Mouse (Mus musculus) hindbrain, embryonic 14.5 days (tissue): ENCODE measurements around the gene Uba6. TPM values are rescaled to one million over a fixed set of nuclear protein-coding genes. Genes with fewer than 3 reads are reported as not detected.

ENCODE experiments used
- ATAC-seq: fragments of 200-750 bp; cut with Nextera tagmentation; 2 replicates; pipeline ENCODE4 v1.8.0; 2017; ENCODE audit warnings: moderate number of reproducible peaks, mild to moderate bottlenecking, moderate TSS enrichment, moderate library complexity; ENCODE audit not compliant: low FRiP score
- DNase-seq: peaks from one replicate; pipeline ENCODE4 v3.0.0-alpha.2; 2015; ENCODE audit warnings: low spot score
- H3K27ac ChIP-seq: fragments of 300-500 bp; sonication (generic); 2 replicates; pipeline ENCODE4 v1.5.1; 2014; ENCODE audit warnings: mild to moderate bottlenecking, moderate library complexity
- H3K27me3 ChIP-seq: fragments of 300-500 bp; sonication (generic); 2 replicates; pipeline ENCODE4 v1.6.1; 2014; ENCODE audit warnings: mild to moderate bottlenecking, low read length, mixed read lengths; ENCODE audit not compliant: control insufficient read depth, insufficient read depth
- H3K36me3 ChIP-seq: fragments of 300-500 bp; sonication (generic); replicated peaks from 2 replicates; pipeline ENCODE4 v1.6.1; 2014; ENCODE audit not compliant: control insufficient read depth, insufficient read depth
- H3K4me1 ChIP-seq: fragments of 300-500 bp; sonication (generic); replicated peaks from 2 replicates; pipeline ENCODE4 v1.6.1; 2014; ENCODE audit warnings: antibody characterized with exemption, low read length, mixed read lengths; ENCODE audit not compliant: control insufficient read depth, insufficient read depth
- H3K4me2 ChIP-seq: fragments of 300-500 bp; sonication (generic); replicated peaks from 2 replicates; pipeline ENCODE4 v1.6.1; 2014; ENCODE audit warnings: mild to moderate bottlenecking, moderate library complexity
- H3K4me3 ChIP-seq: fragments of 300-500 bp; sonication (generic); replicated peaks from 2 replicates; pipeline ENCODE4 v1.5.1; 2014; ENCODE audit warnings: mild to moderate bottlenecking, low read length
- H3K9ac ChIP-seq: fragments of 300-500 bp; sonication (generic); 2 replicates; pipeline ENCODE4 v1.6.1; 2014
- H3K9me3 ChIP-seq: fragments of 300-500 bp; sonication (generic); 2 replicates; pipeline ENCODE4 v1.6.1; 2016; ENCODE audit warnings: low read length; ENCODE audit not compliant: control insufficient read depth
- WGBS: fragments of 180-500 bp; shearing (Covaris S2); extraction: QIAGEN DNeasy Blood & Tissue Kit; methylation state at CpG from one replicate; pipeline ENCODE4 v1.1.7; 2014; 5-methylcytosine and 5-hydroxymethylcytosine counted together
- polyA plus RNA-seq: library from polyadenylated mRNA; unstranded; fragments of >200 nt; fragmentation: Nextera tagmentation; extraction: Ambion mirVana; gene quantifications from 2 replicates; pipeline ENCODE4 v1.2.1, GENCODE M21; 2014

Uba6 gene
- polyA plus RNA-seq, 1 experiment from 2014 or later: 18.3 TPM

- Histone ChIP-seq H3K4me3 (no peak overlapping the region), H3K9me3 (no peaks in the 10 kb centered on the region), H3K27me3 (no peaks in the 10 kb centered on the region), H3K27ac (no peak overlapping the region), H3K4me1 (no peaks in the 10 kb centered on the region), H3K36me3 (peaks cover 58% of the 10 kb centered on the region), H3K4me2 (no peak overlapping the region), H3K9ac (no peak overlapping the region)
- WGBS: 96% methylated on average over 1 of the region's 1 CpGs
- ATAC-seq (no peak), DNase-seq (no peak)
These were observed 43.9 kb downstream of the Uba6 start for GRCm38 (mm10) chr5:86128749-86129148.

GRCm38 (mm10) chr5:86118457-86119094 is 54.0 kb downstream of the Uba6 start:
- H3K4me2 ChIP-seq: no peak overlapping the region
- H3K9ac ChIP-seq: no peak overlapping the region
- no peaks in the 10 kb centered on the region for H3K9me3 ChIP-seq
- no peaks in the 10 kb centered on the region for H3K27me3 ChIP-seq
- 94% methylated on average over 9 of the region's 9 CpGs for WGBS
- H3K4me3 ChIP-seq: no peak overlapping the region
- H3K36me3 ChIP-seq: peaks cover 59% of the 10 kb centered on the region
- DNase-seq (no peak), ATAC-seq (no peak)
- H3K4me1 ChIP-seq: no peaks in the 10 kb centered on the region
- no peak overlapping the region for H3K27ac ChIP-seq

GRCm38 (mm10) chr5:86113997-86114396 is 58.6 kb downstream of the Uba6 start:
- ATAC-seq (no peak), DNase-seq (no peak)
- WGBS: 79% methylated on average over 1 of the region's 1 CpGs
- no peak overlapping the region for H3K27ac ChIP-seq
- H3K9me3 ChIP-seq: no peaks in the 10 kb centered on the region
- H3K36me3 ChIP-seq: peaks cover 58% of the 10 kb centered on the region
- no peak overlapping the region for H3K4me2 ChIP-seq
- H3K27me3 ChIP-seq: no peaks in the 10 kb centered on the region
- H3K9ac ChIP-seq: no peak overlapping the region
- H3K4me1 ChIP-seq: no peaks in the 10 kb centered on the region
- H3K4me3 ChIP-seq: no peak overlapping the region

DNA sequence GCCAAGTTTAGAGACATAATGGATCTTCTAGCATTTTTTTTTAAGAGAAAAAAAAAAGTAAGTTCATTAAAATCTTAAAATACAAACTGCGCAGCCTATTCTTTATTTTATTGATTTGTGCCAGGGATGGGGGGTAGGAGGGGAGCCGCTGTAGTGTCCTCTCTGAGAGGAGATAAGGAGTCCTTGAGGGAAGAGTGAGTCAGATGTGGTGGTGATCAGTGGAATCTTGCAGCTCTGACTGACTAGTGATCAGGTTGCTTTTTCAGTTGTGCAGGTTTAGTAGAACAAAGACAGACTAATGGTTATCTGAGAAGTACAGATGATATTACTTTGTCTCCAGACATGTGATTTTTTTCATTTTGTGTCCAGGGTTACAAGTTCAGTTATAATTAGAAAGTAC is 59.6 kb downstream of the Uba6 start:
- Histone ChIP-seq H3K36me3 (peaks cover 51% of the 10 kb centered on the region), H3K27me3 (no peaks in the 10 kb centered on the region), H3K27ac (no peak overlapping the region), H3K9me3 (no peaks in the 10 kb centered on the region), H3K4me2 (no peak overlapping the region), H3K9ac (no peak overlapping the region), H3K4me1 (no peaks in the 10 kb centered on the region), H3K4me3 (no peak overlapping the region)
- 94% methylated on average over 2 of the region's 2 CpGs for WGBS
- ATAC-seq (no peak), DNase-seq (no peak)

GRCm38 (mm10) chr5:86111074-86111473 is 61.5 kb downstream of the Uba6 start:
- Histone ChIP-seq H3K9me3 (no peaks in the 10 kb centered on the region), H3K4me2 (no peak overlapping the region), H3K9ac (no peak overlapping the region), H3K36me3 (peaks cover 51% of the 10 kb centered on the region), H3K27ac (no peak overlapping the region), H3K4me1 (no peaks in the 10 kb centered on the region), H3K4me3 (no peak overlapping the region), H3K27me3 (no peaks in the 10 kb centered on the region)
- no peak for DNase-seq
- WGBS: 98% methylated on average over 1 of the region's 1 CpGs
- ATAC-seq: no peak

- WGBS: 80% methylated on average over 2 of the region's 2 CpGs
- no peaks in the 10 kb centered on the region for H3K27me3 ChIP-seq
- H3K4me3 ChIP-seq: no peak overlapping the region
- H3K4me2 ChIP-seq: no peak overlapping the region
- no peaks in the 10 kb centered on the region for H3K9me3 ChIP-seq
- ATAC-seq: no peak
- H3K9ac ChIP-seq: no peak overlapping the region
- no peak overlapping the region for H3K27ac ChIP-seq
- DNase-seq: no peak
- H3K4me1 ChIP-seq: no peaks in the 10 kb centered on the region
- peaks cover 25% of the 10 kb centered on the region for H3K36me3 ChIP-seq
These were observed 66.0 kb downstream of the Uba6 start for GRCm38 (mm10) chr5:86106610-86107009.

GRCm38 (mm10) chr5:86102176-86102575 is 70.4 kb downstream of the Uba6 start:
- H3K9me3 ChIP-seq: no peaks in the 10 kb centered on the region
- no peak overlapping the region for H3K27ac ChIP-seq
- H3K4me1 ChIP-seq: no peaks in the 10 kb centered on the region
- no peaks in the 10 kb centered on the region for H3K27me3 ChIP-seq
- whole genome bisulfite sequencing: 97% methylated on average over 2 of the region's 2 CpGs
- DNase-seq (no peak), ATAC-seq (no peak)
- H3K4me3 ChIP-seq: no peak overlapping the region
- H3K9ac ChIP-seq: no peak overlapping the region
- peaks cover 9% of the 10 kb centered on the region for H3K36me3 ChIP-seq
- no peak overlapping the region for H3K4me2 ChIP-seq

- Histone ChIP-seq H3K27ac (no peak overlapping the region), H3K4me2 (no peak overlapping the region), H3K9me3 (no peaks in the 10 kb centered on the region), H3K4me3 (no peak overlapping the region), H3K4me1 (no peaks in the 10 kb centered on the region), H3K36me3 (peaks cover 4% of the 10 kb centered on the region; the same call in 1 of the 2 replicates), H3K27me3 (no peaks in the 10 kb centered on the region), H3K9ac (no peak overlapping the region)
- DNase-seq (no peak), ATAC-seq (no peak)
- 89% methylated on average over 3 of the region's 3 CpGs for WGBS
These were observed 72.0 kb downstream of the Uba6 start for GRCm38 (mm10) chr5:86100621-86101020.

DNA sequence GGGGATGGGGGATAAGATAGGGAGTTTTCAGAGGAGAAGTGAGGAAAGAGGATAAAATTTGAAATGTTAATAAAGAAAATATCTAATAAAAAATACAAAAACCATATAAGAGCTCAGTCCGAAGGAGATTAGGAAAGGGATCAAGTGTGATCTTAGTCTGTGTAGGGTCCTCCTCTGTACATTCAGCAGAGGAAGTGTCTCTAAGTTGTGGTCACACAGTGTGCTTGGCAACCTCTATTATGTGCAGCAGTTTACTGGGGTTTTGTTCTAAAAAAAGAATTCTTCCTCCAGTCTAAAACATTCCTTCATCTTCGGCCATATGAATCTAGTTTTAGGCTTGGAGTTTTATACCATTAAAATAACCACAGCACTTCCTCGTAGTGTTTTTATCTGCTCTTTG is 73.6 kb downstream of the Uba6 start:
- DNase-seq (no peak), ATAC-seq (no peak)
- H3K36me3 ChIP-seq: no peaks in the 10 kb centered on the region
- 89% methylated on average over 3 of the region's 3 CpGs for WGBS
- no peak overlapping the region for H3K27ac ChIP-seq
- H3K4me3 ChIP-seq: no peak overlapping the region
- H3K4me2 ChIP-seq: no peak overlapping the region
- H3K9ac ChIP-seq: no peak overlapping the region
- no peaks in the 10 kb centered on the region for H3K9me3 ChIP-seq
- H3K27me3 ChIP-seq: no peaks in the 10 kb centered on the region
- H3K4me1 ChIP-seq: no peaks in the 10 kb centered on the region

DNA sequence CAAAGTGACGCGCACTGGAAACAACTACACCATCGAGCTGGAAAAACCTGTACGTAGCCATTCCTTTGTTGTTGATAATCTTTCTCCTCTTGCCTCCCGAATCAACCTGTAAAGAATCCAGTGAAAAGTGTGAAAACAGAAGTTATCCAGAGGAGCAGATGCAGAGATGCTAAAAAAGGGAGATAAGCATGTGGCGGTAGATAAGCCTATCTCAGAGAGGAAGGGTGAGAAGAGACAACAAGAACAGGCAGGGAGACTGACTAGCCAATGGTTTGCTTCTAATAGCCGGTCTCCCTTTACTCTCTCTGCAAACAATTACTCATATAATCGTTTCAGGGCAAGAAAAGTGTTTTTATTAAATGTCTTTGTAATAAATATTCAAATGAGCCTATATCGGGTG is 77.8 kb downstream of the Uba6 start:
- no peak overlapping the region for H3K4me3 ChIP-seq
- no peaks in the 10 kb centered on the region for H3K4me1 ChIP-seq
- H3K27ac ChIP-seq: no peak overlapping the region
- H3K36me3 ChIP-seq: no peaks in the 10 kb centered on the region
- WGBS: 88% methylated on average over 9 of the region's 9 CpGs
- DNase-seq (no peak), ATAC-seq (no peak)
- no peaks in the 10 kb centered on the region for H3K9me3 ChIP-seq
- H3K9ac ChIP-seq: no peak overlapping the region
- no peak overlapping the region for H3K4me2 ChIP-seq
- H3K27me3 ChIP-seq: no peaks in the 10 kb centered on the region
